Mouse (Mus musculus) megakaryocyte, embryonic 14.5 days (primary cell): ENCODE measurements around the gene Fam189b. TPM values are rescaled to one million over a fixed set of nuclear protein-coding genes. Genes with fewer than 3 reads are reported as not detected.

Experiments
- H3K27me3 ChIP-seq: replicated peaks from 2 replicates; pipeline ENCODE3; 2012; ENCODE audit warnings: inconsistent platforms
- H3K36me3 ChIP-seq: replicated peaks from 2 replicates; pipeline ENCODE3; 2012; ENCODE audit warnings: low read length, inconsistent platforms, mixed read lengths
- H3K4me1 ChIP-seq: 2 replicates; pipeline ENCODE4 v1.6.1; 2012; ENCODE audit warnings: inconsistent platforms
- H3K4me3 ChIP-seq: replicated peaks from 2 replicates; pipeline ENCODE3; 2012; ENCODE audit warnings: moderate library complexity, mild to moderate bottlenecking, inconsistent platforms
- H3K9me3 ChIP-seq: 2 replicates; pipeline ENCODE4 v1.6.1; 2012; ENCODE audit warnings: inconsistent platforms
- FLI1 ChIP-seq: IDR thresholded peaks from 2 replicates; pipeline ENCODE4 v1.6.1; 2012; ENCODE audit warnings: low read length, inconsistent platforms, mixed read lengths
- GATA1 ChIP-seq: IDR thresholded peaks from 3 replicates; pipeline ENCODE4 v1.6.1; 2012; ENCODE audit warnings: mixed read lengths, low read length, inconsistent platforms, borderline replicate concordance
- polyA plus RNA-seq: library from polyadenylated mRNA; stranded (reverse); fragments of >175 nt; gene quantifications from 2 replicates; pipeline ENCODE4 v1.2.3, GENCODE M21; 2012; ENCODE audit warnings: low replicate concordance; ENCODE audit not compliant: insufficient read depth

Gene Fam189b
- polyA plus RNA-seq, result 23.3 and 39.8 TPM in 2 replicates

GRCm38 (mm10) chr3:89183058-89183958, at the start of gene Fam189b:
Gene Fam189b (plus strand): TSS chr3:89183143.
- Histone ChIP-seq H3K4me1 (peaks cover 75% of the 10 kb centered on the region), H3K36me3 (peaks cover 78% of the 10 kb centered on the region), H3K9me3 (no peaks in the 10 kb centered on the region), H3K4me3 (peak within 1 kb of the TSS; percentile 93), H3K27me3 (no peaks in the 10 kb centered on the region)
- TF ChIP-seq GATA1 (no peak), FLI1 (no peak)

- Histone ChIP-seq H3K4me1 (peaks cover 34% of the 10 kb centered on the region), H3K27me3 (peaks cover 61% of the 10 kb centered on the region), H3K9me3 (no peaks in the 10 kb centered on the region), H3K4me3 (no peak overlapping the region), H3K36me3 (no peaks in the 10 kb centered on the region)
- TF ChIP-seq FLI1 (no peak), GATA1 (no peak)
Observed at GRCm38 (mm10) chr3:89133752-89134151, 49.2 kb upstream of the Fam189b start.

- H3K27me3 ChIP-seq, result peaks cover 65% of the 10 kb centered on the region
- H3K4me3 ChIP-seq, result peak within 1 kb of the TSS; percentile 14
- H3K36me3 ChIP-seq, result no peaks in the 10 kb centered on the region
- H3K4me1 ChIP-seq, result peaks cover 28% of the 10 kb centered on the region
- TF ChIP-seq GATA1, result no peak
- TF ChIP-seq FLI1, result no peak
- no peaks in the 10 kb centered on the region for H3K9me3 ChIP-seq
Observed at GRCm38 (mm10) chr3:89135958-89136357, 47.0 kb upstream of the Fam189b start, which contains the start of gene Pklr. Gene Pklr (plus strand): TSS chr3:89136142.

GRCm38 (mm10) chr3:89136365-89136764, 46.6 kb upstream of the Fam189b start:
- Histone ChIP-seq H3K36me3 (no peaks in the 10 kb centered on the region), H3K4me1 (peaks cover 28% of the 10 kb centered on the region), H3K9me3 (no peaks in the 10 kb centered on the region), H3K27me3 (peaks cover 69% of the 10 kb centered on the region), H3K4me3 (no peak overlapping the region)
- no peak for TF ChIP-seq FLI1

- no peaks in the 10 kb centered on the region for H3K36me3 ChIP-seq
Observed at GRCm38 (mm10) chr3:89144821-89145220, 38.1 kb upstream of the Fam189b start.

GRCm38 (mm10) chr3:89145566-89145965, 37.4 kb upstream of the Fam189b start:
- Histone ChIP-seq H3K4me3 (no peak overlapping the region), H3K36me3 (no peaks in the 10 kb centered on the region), H3K9me3 (no peaks in the 10 kb centered on the region), H3K4me1 (peaks cover 14% of the 10 kb centered on the region; the same call in 1 of the 2 replicates), H3K27me3 (peaks cover 89% of the 10 kb centered on the region)
- TF ChIP-seq GATA1 (no peak), FLI1 (no peak)

More at GRCm38 (mm10) chr3:89144821-89145220, 38.1 kb upstream of the Fam189b start:
- no peaks in the 10 kb centered on the region for H3K9me3 ChIP-seq
- peaks cover 14% of the 10 kb centered on the region; the same call in 1 of the 2 replicates for H3K4me1 ChIP-seq
- no peak overlapping the region for H3K4me3 ChIP-seq
- H3K27me3 ChIP-seq, result peaks cover 87% of the 10 kb centered on the region
- no peak for TF ChIP-seq FLI1
- TF ChIP-seq GATA1, result no peak

- Histone ChIP-seq H3K4me1 (peaks cover 14% of the 10 kb centered on the region; the same call in 1 of the 2 replicates), H3K27me3 (peaks cover 84% of the 10 kb centered on the region), H3K4me3 (no peak overlapping the region), H3K36me3 (no peaks in the 10 kb centered on the region), H3K9me3 (no peaks in the 10 kb centered on the region)
- TF ChIP-seq GATA1 (no peak), FLI1 (no peak)
Observed at GRCm38 (mm10) chr3:89147101-89147978, 35.6 kb upstream of the Fam189b start.

- Histone ChIP-seq H3K4me1 (peaks cover 19% of the 10 kb centered on the region; the same call in 1 of the 2 replicates), H3K9me3 (no peaks in the 10 kb centered on the region), H3K36me3 (no peaks in the 10 kb centered on the region), H3K4me3 (peak overlapping the region; percentile 3), H3K27me3 (peaks cover 84% of the 10 kb centered on the region)
- no peak for TF ChIP-seq FLI1
- no peak for TF ChIP-seq GATA1
Observed at GRCm38 (mm10) chr3:89147979-89148311, 35.0 kb upstream of the Fam189b start.

GRCm38 (mm10) chr3:89148567-89148966, 34.4 kb upstream of the Fam189b start:
- Histone ChIP-seq H3K4me1 (peaks cover 19% of the 10 kb centered on the region; the same call in 1 of the 2 replicates), H3K27me3 (peaks cover 81% of the 10 kb centered on the region), H3K4me3 (no peak overlapping the region), H3K9me3 (no peaks in the 10 kb centered on the region), H3K36me3 (no peaks in the 10 kb centered on the region)
- TF ChIP-seq GATA1 (no peak), FLI1 (no peak)
